Mouse (Mus musculus): ENCODE data around the gene Kat2a.
A peak's percentile ranks its signal among the peaks of the same experiment; 100 is the strongest.

Gene Kat2a

DNA sequence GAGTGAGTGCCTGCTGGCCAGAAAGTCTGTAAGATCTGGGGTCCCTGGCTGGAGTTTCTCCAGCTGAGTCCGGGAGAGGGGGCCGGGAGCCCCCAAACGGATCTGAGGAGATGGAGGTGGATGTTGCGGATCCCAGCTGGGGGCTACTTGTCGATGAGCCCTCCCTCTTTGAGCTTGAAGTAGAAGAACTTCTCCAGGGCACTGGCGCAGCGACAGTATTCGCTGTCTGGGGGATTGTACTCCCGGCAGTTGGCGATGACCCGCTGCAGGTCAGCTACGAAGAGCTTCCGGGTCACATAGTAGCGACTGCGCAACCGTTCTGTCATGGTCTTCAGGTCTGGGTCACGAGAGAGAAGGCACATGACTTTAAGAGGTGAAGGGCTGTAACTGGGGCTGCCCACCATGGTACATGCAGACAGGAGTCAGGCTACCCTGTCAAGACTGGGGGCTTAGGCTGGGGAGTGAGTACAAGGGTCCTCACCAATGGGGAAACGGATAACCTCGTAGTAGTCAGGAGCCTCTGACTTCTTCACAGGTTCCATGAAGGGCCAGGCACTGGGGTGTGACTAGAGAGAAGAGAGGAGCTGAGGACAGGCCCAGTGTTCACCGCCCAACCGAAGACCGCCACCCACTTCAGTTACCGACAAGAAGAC, 7.0 kb downstream of the Kat2a start:
- DNase-seq, result no peak

DNA sequence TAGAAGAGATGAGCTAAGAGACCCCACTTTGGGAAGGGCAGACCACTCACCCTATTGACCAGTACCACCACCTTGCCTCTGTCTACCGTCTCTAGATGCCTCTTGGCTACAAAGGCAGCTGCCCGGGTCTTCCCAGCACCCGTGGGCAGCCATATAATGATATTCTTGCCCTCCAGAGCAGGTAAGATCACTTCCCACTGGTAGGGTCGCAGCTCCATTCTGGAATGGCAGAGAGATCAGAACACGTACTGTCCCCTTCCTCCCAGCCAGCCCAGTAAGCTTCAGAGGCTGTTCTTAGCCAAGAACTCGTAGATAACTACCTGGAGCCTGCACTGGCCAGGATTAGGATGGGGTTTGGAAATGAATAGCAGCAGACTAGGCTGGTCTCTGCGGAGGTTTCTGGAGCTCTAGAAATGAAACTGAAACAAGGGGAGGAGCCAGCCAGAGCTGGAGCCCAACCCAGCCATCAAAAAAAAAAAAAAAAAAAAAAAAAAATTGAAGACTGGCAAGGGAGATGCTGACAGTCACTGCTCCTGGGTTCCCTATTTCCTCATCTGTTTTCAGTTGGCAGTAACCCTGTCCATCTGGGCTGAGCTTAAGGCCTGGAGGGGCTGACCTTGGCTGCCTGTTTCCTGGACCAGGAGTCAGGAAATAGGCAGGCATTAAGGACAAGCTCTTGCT, 8.3 kb downstream of the Kat2a start, which contains the start of gene Dhx58:
Gene Dhx58, minus strand, starts transcription at position 421 of the 681 bp plus-strand sequence.
- DNase-seq, result peak; percentile 13

DNA sequence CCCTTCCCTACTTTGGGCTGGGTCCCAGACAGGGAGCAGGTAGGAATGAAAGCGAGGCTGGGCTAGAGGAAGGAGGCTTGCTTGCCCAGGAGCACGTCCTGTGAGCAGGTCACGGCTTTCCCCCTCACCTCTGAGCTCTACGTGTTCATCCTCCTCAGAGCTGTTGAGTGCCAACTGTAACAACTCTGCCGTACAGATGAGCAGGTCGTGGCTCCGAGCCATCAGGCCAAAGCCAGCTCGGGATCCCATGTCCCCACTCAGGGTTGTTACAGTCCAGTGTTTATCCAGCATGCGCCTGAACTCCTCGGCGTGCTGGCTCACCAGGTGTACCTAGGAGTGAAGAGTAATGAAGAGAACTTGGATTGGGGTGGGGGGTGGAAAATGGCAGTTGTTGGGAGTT, 8.9 kb downstream of the Kat2a start:
- DNase-seq, result no peak

DNA sequence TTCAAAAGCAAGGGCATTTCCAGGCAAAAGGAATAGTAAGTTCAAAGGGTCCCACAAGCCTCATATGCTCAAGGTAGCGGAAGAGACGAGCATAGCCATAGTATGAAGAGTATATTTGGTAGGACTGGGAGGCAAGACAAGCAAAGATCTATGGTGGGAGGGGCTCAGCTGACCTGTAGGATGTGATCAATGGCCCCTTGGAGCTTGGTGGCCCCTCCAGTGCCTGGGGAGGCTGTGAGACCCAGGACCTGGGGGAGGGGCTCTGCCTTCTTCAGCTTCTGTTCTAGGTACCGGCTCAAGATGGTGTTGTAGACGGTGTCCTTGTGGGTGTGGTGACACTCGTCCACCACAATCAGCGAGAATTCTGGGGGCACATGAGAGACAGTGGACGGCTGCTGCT, 9.4 kb downstream of the Kat2a start:
- DNase-seq, result no peak

DNA sequence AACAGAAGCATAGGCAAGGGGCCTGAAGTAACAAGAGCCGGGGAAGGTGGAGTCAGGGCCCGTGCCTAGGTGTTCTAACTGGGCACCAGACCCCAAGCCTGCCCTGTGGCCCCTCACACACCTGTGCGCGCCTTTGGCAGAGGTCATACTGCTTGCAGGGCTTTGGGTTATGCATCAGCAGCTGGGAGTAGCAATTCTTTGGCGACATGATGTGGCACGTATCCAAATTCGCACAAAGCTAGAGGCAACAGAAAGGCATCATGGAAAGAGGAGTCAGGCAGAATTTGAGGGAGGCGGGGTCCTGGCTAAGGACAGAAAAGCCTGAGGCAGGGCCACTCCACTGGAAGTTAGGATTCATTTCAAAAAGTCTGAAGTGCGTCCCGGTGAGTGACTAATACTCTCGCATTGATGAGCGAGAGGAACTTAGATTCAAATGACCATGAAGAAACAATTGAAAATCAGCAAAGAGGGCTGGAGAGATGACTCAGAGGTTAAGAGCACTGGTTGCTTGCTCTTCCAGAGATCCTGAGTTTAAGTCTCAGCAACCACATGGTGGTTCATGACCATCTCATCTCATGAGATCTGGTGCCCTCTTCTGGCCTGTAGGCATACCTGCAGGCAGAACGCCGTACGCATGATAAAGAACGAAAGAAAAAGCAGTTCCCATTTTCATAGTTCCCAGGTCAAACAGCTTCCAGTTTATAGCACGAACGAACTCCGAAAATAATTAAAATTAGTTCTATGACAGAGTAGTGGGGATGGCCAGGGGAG, 10.0 kb downstream of the Kat2a start:
- peak; percentile 68 for DNase-seq

DNA sequence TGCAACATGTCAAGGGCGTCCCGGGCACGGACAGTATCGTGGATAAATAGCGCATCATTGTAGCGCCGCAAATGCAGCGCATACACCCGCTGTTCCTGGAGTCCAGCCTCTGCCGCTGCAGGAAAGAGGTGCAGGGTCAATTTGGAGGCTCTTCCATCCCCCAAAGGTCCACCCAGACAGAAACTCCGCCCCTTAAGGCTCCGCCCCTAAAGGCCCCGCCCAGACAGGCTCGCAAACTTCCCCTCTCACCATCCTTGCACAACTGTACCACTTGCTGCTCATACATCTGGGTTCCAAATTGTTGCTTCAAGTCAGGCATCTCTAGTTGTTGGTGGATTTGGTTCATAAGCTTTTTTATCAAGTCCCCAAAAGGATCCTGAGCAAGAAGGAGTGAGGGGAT, 11.0 kb downstream of the Kat2a start:
- peak; percentile 54 for DNase-seq

DNA sequence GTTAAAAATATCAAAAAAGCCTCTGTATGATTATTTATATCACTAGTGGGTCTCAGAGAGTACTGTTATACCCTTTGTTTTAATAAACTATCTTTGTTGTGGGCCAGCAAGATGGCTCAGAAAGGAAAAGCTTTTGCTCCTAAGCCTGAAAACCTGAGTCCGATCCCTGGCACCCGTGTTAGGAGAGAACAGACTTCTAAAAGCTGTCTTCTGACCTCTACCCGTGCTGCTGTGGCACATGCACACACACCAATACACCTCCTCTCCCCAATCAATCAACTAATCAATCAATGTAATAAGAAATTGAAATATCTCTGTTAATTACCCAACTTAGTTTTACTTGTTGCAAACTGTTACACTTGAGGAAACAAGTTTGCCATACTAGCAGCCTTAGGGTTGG, 11.6 kb downstream of the Kat2a start:
- no peak for DNase-seq

DNA sequence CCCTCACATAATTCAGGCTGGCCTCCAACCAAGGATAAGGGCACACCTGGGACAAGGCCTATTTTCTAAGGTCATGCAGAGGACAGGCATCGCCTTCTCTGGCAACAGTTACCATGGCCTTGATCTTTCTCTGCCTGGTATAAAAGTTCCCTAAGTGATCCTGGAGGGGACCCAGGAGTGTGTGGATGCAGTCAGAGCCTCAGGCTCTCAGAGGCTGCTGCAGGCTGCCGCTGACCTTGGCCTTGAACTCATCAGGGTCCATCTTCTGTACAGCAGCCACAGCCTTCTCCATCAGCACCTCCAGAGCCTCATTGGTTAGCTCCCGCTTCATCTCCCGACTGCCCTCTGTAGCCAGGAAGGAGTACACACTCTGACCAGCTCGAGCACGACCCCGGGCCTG, 14.3 kb downstream of the Kat2a start:
- DNase-seq, result no peak

DNA sequence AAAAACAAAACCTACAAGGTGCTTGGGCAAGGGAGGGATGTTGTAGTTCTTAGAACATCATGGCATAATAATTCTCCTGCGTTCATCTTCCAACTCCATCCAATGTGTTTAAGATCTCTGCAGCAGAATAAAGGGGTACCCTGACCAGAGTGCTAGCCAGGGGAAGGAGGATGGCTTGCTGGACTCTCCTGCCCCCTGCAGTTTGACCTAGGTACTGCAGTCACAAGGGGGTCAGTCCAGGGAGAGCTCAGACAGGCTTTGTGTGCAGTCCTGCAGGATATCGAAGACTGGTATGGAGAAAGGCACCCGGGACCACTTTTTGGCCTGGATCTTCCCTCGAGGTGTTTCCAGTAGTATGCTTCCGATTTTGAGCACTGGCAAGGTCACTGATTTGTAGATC, 17.3 kb downstream of the Kat2a start:
- DNase-seq, result peak; percentile 79

DNA sequence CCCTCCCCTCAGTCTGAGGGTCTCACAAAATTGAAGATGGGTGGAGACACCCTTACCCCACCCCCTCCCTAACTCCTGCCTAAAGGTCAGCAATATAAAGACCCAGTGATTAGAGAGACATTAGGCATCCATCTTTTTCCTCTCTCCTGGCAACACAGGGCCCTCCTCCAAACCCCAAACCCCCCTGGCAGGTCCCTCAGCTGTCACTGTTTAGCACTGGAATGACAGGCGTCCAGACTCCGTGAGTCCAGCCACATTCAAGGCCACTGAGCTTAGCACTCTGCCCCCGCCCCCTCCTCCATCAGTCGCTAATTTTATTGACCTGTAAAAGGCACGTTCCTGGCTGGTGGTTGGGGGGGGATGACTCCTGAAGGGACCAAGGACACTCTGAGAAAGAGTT, 19.1 kb downstream of the Kat2a start:
- DNase-seq, result no peak

DNA sequence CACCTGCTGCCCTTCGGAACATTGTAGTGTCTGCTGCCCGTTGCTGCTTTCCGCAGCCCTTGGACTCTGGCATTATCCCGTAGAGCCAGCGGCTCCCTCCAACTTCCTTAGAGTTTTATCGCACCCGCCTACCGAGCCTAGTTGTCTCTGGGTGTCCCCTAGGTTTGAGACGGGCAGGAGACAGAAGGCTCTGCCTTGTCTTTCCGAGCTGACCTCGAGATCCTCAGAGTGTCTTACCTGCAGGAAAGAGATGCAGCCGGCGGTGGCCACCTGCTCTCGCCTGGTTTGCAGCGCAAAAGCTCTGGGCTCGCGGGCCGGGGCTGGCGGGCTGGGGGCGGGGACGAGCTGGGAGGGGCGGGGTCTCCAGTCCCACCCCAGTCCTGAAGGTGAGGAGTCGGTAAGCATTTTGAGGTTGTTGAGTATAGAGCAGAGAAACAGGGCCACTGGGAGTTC, 20.1 kb downstream of the Kat2a start, which contains the start of gene Zfp385c:
Gene Zfp385c, minus strand, starts transcription at position 292 of the 453 bp plus-strand sequence.
- DNase-seq, result peak; percentile 43

DNA sequence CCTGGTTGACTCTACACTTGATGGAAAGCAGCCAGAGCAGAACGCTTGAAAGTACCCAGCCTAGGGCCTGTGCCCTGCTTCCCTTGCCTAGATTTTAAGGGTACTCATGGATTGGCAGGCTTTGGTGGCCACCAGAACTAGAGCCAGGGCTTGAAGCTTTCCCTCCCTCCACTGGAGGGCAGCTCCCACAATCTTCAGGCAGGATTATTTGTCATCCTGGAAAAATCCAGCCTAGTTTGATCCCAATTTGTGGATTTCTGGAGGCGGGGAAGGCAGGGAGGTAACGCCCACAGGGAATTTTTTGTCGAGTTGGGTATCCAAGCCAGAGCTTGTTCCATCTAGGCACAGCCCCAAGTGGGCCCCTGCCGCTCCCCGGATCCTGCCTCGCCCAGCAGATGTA, 21.9 kb downstream of the Kat2a start:
- DNase-seq, result no peak

DNA sequence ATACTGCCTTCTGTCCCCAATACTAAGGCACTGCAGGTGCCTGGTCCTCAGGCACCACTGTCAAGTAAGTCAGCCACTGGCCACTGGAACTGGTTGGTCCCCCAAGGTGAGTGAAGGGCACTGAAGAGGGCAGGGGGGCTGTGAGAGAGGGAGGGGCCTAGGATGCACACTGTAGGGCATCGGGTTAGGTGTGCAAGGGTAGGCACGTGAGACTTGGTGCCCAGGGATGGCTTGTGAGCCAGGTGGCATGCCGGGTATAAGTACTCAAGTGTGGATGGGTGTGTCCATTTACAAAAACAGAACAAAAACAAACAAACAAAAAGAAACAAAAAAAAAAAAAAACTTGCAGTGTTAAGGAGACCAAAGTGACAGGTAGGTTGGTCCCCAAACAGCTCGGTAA, 23.8 kb downstream of the Kat2a start:
- no peak for DNase-seq

DNA sequence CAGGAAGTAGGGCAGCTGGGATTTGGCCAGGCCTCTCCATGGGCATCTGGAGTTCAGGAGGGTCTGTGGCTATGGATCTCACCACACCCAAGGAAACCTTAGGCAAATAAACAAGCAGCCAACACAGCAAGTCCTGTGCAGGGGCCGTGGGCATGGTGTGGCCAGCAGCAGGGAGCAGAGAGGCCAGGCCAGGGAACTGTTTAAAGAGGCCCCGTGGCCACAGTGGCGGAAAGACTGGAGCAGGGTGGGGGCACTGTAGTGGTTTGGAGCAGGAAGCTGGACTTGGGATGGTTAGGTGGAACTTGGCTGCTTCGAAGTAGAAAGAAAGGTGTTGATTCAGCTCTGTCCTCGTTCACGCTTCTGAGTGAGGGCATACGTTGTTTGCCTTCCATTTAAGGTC, 25.0 kb downstream of the Kat2a start:
- no peak for DNase-seq

DNA sequence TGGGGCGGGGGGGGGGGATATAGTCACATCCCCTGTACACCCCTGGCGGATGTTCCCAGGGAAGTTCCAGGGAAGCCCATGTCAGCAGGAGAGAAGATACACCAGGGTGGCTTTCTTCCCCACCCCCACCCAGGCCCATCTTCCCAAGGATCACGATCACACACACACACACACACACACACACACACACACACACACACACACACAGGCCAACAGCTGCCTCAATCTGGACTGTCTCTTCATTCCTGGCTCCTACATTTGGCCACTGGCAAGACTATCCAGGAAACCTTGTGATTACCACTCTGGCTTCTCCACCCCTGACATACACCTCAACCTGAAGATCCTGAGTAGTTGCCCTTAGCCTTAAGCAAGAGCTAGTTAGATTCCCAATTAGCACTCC, 26.9 kb downstream of the Kat2a start:
- no peak for DNase-seq

DNA sequence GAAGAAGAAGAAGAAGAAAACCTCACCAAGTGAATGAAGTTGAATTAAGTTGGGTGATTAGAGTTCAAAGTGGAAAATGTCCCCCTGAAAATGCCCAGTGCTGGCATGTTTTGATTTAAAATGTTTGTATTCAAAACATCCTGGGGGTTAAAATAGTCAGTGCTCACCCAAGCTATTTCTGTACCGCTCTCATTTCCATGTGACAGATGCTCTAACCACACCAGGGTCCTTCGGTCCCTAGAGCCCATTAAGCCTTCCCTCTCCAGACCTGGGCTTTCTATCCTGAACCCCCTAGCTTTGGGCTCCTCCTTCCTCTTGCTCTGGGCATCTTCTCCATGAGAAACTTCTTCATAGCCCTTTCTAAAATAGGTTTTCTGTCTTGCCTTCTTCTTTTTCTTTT, 28.2 kb downstream of the Kat2a start:
- no peak for DNase-seq

DNA sequence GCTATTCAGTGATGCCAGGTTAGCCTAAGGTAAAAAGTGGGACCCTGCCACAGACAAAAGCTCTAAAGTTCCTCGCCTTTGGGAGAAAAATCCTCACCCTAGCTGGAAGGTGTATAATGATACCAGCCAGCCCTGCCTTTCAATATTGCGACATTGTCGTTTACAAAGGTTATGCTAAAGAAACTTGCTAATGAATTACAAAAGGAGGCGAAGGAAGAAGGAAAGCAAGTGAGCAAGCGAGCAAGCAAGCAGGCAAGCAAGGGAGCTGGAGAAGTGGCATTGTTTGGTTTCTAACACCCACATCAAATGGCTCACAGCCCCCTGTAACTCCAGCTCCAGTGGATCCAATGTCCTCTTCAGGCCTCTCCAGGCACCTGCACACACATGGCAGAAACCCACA, 29.7 kb downstream of the Kat2a start:
- DNase-seq, result no peak

DNA sequence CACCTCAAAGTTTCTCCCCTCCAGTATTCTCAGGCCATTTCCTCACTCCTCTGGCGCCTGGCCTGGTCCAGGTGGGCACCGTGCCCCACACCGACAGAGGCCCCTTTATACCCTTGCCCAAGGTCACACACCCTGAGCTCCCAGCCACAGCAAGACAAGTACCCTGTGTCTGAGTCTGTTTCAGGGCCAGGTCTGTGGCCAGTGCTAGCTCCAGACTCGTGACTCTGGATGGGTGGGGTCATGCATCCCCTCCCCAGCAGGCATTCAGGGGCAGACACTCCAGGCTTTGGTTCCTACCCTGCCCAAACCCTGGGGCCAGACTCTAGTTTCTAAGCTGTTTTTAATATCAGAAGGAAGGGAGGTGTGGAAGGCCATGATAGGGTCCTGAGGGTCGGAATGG, 30.4 kb downstream of the Kat2a start:
- DNase-seq, result no peak

DNA sequence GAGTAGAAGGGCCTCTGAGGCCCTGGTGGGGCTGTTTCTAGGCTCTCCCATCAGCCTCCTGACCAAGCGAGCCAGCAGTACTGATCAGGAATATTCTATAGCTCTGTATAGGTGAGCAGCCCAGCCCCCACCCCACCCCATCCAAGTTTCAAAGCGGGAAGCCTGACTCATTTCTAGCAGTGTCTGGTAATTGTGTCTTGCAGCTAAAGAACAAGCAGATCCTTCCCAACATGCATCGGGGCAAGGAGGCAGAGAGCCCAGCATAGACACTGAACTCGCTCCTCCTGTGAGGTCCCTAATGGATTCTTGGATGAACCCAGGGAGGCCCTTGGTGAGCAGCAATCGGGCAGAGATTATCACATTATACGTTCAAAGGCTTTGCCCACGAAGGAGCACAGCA, 34.5 kb downstream of the Kat2a start:
- no peak for DNase-seq

DNA sequence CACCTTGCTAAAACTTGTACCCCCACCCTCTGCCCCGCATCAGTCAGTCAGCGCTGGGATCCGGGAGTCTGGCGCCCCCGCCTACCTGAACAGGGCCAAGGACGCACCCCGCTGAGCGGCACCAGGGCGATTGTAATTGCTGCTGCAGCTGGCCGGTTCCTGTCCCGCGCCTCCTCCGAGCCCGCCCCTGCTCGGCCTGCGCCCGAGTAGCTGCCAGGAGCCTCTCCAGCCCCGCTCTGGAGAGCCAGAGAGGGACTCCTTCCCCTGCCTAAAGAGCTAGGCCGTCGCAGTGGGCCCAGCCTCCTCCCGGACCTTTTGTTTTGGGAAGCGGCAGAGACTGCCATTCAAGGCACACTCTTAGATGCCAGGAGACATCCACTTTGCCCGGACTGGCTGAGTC, 39.1 kb downstream of the Kat2a start:
- DNase-seq, result no peak

DNA sequence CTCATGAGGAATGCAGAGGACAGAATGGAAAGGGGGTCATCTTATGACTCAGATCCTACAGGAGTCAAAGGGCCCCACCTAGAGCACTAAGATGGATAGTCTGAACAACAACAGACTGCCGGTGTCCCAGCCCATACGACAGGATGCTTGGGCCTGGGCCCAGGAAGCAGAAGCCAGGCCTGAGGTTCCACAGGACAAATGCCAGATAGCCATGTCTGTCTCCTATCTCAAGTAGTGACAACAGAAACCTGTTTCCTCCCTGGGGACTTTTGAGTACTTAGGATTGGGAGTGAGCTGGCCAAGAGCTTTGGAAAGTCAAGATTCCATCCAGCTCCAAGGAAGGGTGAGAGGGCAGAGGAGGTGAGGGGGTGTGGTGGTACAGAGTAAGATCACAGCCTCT, 40.3 kb downstream of the Kat2a start:
- DNase-seq, result no peak

DNA sequence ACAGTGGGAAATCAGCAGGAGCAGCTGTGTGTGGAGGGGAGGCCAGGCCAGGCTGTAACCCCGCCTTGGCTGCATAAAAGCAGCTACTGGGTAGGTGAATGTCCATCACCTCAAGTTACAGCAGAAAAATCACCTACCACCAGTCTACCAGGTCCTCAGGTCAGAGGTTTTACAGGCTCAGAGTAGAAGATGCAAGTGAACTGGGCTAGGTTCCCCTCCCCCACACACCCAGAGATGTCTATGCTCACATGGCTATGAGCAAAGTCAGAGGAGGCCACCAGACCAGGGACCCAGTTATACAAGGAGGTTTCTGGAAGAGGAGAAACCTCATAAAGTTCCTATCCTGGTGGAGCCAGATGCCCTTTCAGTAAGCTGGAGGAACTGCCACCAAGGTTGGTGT, 41.2 kb downstream of the Kat2a start:
- DNase-seq, result no peak

DNA sequence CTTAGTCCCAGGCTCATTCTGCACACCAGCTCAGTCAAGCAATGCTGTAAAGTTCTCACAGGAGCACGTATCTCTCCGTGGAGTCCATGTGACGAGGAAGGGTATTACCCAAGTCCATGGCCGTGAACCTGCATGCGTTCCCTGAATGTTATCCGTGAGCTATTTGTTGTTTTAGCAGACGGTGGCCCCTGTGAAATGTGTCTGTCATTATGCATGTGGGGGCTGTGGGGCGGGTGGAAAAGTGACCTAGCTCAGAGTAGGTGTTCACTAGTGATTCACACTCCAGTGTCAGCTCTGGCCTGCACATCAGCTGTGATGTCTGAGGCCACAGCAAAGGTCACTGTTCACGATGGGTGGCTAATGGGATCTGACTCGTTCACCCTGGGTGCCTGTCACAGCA, 52.5 kb downstream of the Kat2a start:
- no peak for DNase-seq

DNA sequence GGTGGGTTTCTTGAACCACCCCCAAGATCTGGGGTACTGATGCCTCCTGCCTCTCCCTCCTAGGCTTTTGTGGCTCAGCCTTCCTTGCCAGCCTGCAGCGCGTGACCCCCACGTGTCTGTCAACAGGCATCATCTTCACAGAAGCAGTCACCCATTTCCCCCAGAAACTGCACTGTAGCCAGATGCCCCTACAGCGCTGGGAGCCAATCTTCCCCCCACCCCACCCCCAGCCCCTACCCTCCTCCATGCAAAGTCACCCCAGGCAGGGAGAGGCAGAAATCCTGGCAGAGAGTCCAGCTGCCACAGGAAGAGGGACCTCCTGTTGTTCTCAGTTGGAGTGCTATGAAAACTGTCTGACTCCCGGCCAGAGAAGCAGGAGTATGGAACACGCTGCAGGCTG, 55.8 kb downstream of the Kat2a start:
- no peak for DNase-seq
